Mouse (Mus musculus) neutrophil, adult 83 days (primary cell): ENCODE data around the gene Mical3. TPM values are rescaled to one million over a fixed set of nuclear protein-coding genes. Genes with fewer than 3 reads are reported as not detected.

Experiments used
- total RNA-seq, 2 experiments: library from RNA; stranded (reverse); gene quantifications; one replicate each; pipeline ENCODE4 v1.2.4; 2023

Mical3 gene
- total RNA-seq = 10 to 100 TPM; 12.7 to 20.2 TPM

DNA sequence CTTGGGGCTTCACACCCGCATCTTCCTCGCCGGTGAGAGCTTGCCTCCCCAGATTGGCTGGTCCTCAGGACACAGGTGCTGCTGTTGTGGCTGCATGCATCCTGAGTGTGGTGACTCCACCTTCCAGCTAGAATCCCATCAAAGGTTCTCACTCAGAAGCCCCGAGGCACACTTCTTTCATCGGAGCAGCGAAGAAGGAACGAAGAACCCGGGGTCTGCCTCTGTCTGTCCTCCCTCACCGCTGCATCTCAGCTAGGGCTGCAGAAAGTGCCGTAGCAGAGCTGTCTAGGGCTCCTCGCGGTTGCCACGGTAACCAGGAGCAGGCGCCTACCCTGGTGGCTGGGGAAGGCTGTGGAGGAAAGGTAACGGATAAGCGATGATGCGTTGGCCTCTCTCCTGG lies at the start of gene Mical3:
Gene Mical3, minus strand, starts transcription at position 227 of the 400 bp plus-strand sequence.

DNA sequence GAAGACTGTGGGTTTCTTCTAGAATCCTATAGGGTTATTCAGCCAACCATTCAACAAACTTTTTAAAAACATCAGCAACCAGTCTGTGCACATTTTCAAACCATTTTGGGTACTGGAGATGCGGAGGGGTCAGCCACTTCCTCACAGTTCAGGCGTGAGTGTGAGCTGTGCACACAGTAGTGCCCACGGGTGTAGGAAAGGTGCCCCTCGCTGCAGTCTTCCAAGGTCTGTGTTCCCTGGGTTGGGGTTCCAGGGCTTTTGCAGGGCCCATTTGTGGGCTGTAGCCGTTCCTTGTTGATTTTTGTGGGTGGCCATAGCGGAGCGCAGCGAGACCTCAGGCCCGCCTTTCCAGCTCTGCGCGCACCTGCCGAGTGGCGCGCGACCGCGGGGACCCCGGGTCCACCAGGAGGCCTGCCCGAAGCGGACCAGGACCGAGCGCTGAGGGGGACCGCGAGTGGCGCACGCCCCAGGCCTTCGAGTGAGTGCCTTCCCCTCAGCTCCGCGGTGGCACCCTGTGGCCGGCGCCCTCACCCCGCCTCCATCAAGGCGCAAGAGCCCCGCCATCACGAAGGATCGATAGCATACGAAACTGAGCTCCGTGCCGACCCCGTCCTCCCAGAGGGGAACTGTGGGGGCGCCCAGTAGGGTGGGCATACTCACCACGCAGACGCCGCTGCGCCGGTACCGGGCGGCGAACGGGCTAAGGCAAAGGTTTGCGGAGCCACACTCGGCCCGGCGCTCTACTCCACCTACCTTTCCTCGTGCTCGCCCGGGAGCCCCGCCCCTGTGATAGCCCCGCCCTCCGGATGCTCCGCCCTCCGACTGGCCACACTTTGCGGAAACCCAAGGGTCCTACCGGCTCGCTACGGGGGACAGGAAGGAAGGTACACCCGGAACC lies 214.5 kb downstream of the Mical3 start, which contains the start of gene Bid:
Gene Bid, minus strand, starts transcription at position 780 of the 898 bp plus-strand sequence.

Other genes with a start within 250 kb of the Mical3 start
- 10 to 100 TPM; 60.5 to 63.0 TPM for gene Bid, start 214.1 kb downstream of the Mical3 start, total RNA-seq
- 1 to 10 TPM; 4.0 to 4.3 TPM for gene Pex26, start 52.7 kb upstream of the Mical3 start, total RNA-seq
- 10 to 100 TPM in 1 of 2 experiments, 1 to 10 TPM in 1; 8.5 to 11.5 TPM for gene Tuba8, start 79.7 kb upstream of the Mical3 start, total RNA-seq
- 10 to 100 TPM in 1 of 2 experiments, 1 to 10 TPM in 1; 6.2 to 11.0 TPM for gene Usp18, start 114.9 kb upstream of the Mical3 start, total RNA-seq
- 1 to 10 TPM; 2.5 to 3.5 TPM for gene Slc6a13, start 169.2 kb upstream of the Mical3 start, total RNA-seq
- 10 to 100 TPM; 18.8 to 30.7 TPM for gene Slc6a12, start 212.1 kb upstream of the Mical3 start, total RNA-seq